Mouse (Mus musculus) cerebellum, adult 8-10 months (tissue): ENCODE data around the gene 1190005I06Rik.
"Not testable (repeated sequence)": the region's sequence is repeated elsewhere in the genome, so short reads cannot be mapped to it uniquely, and the experiment has no call there.

Experiments
- DNase-seq: peaks from one replicate; pipeline ENCODE4 v3.0.0; 2022

The 1190005I06Rik gene

GRCm38 (mm10) chr8:120647532-120647931 is at the start of gene 1190005I06Rik:
Gene 1190005I06Rik, minus strand, starts transcription at chr8:120647632.
- DNase-seq = no peak

- no peak for DNase-seq
Observed at GRCm38 (mm10) chr8:120696401-120697153, 49.1 kb upstream of the 1190005I06Rik start.

GRCm38 (mm10) chr8:120693861-120694493 is 46.5 kb upstream of the 1190005I06Rik start:
- no peak for DNase-seq

GRCm38 (mm10) chr8:120692934-120693333 is 45.5 kb upstream of the 1190005I06Rik start:
- no peak for DNase-seq

GRCm38 (mm10) chr8:120688511-120688910 is 41.1 kb upstream of the 1190005I06Rik start:
- DNase-seq = no peak

GRCm38 (mm10) chr8:120687786-120688185 is 40.4 kb upstream of the 1190005I06Rik start:
- no peak for DNase-seq

- DNase-seq = no peak
Observed at GRCm38 (mm10) chr8:120686576-120686975, 39.1 kb upstream of the 1190005I06Rik start.

- no peak for DNase-seq
Observed at GRCm38 (mm10) chr8:120686051-120686450, 38.6 kb upstream of the 1190005I06Rik start.

GRCm38 (mm10) chr8:120685591-120685990 is 38.2 kb upstream of the 1190005I06Rik start:
- no peak for DNase-seq

- DNase-seq = no peak
Observed at GRCm38 (mm10) chr8:120685097-120685496, 37.7 kb upstream of the 1190005I06Rik start.

GRCm38 (mm10) chr8:120684082-120684481 is 36.6 kb upstream of the 1190005I06Rik start:
- no peak for DNase-seq

GRCm38 (mm10) chr8:120683602-120684001 is 36.2 kb upstream of the 1190005I06Rik start:
- no peak for DNase-seq

- no peak for DNase-seq
Observed at GRCm38 (mm10) chr8:120681113-120681512, 33.7 kb upstream of the 1190005I06Rik start.

GRCm38 (mm10) chr8:120680405-120680804 is 33.0 kb upstream of the 1190005I06Rik start:
- DNase-seq = not testable (repeated sequence)

GRCm38 (mm10) chr8:120679629-120680387 is 32.4 kb upstream of the 1190005I06Rik start:
- DNase-seq = no peak

GRCm38 (mm10) chr8:120678447-120678846 is 31.0 kb upstream of the 1190005I06Rik start:
- peak; percentile 75 for DNase-seq

GRCm38 (mm10) chr8:120675718-120676117 is 28.3 kb upstream of the 1190005I06Rik start:
- no peak for DNase-seq

GRCm38 (mm10) chr8:120673298-120673697 is 25.9 kb upstream of the 1190005I06Rik start:
- DNase-seq = no peak

GRCm38 (mm10) chr8:120672626-120673229 is 25.3 kb upstream of the 1190005I06Rik start:
- DNase-seq = no peak

- DNase-seq = no peak
Observed at GRCm38 (mm10) chr8:120671775-120672174, 24.3 kb upstream of the 1190005I06Rik start.

- no peak for DNase-seq
Observed at GRCm38 (mm10) chr8:120668374-120668905, 21.0 kb upstream of the 1190005I06Rik start, which contains the start of gene Emc8. Gene Emc8, minus strand, starts transcription at chr8:120668573.

GRCm38 (mm10) chr8:120667561-120668373 is 20.3 kb upstream of the 1190005I06Rik start, which contains the start of the genes Gm27021 and Cox4i1:
Gene Gm27021, minus strand, starts transcription at chr8:120668079.
Gene Cox4i1, plus strand, starts transcription at chr8:120668222.
- peak; percentile 91 for DNase-seq
